Mouse (Mus musculus): Measurements from ENCODE around the gene Akap8. TPM values are rescaled to one million over a fixed set of nuclear protein-coding genes. Genes with fewer than 3 reads are reported as not detected.

The Akap8 gene
- total RNA-seq (2021), result 100 to 1,000 TPM in 1 of 2 experiments, 10 to 100 TPM in 1; 99.2 to 112 TPM
- long read RNA-seq, experiment 1, full-length matches to known transcripts, result 9 of 45 reads
- long read RNA-seq, experiment 1, partial matches to known transcripts, result 9 of 45 reads
- long read RNA-seq, experiment 1, other reads (novel, unspliced or antisense), result 27 of 45 reads
- long read RNA-seq, experiment 2, partial matches to known transcripts, result 29 of 69 reads
- long read RNA-seq, experiment 2, other reads (novel, unspliced or antisense), result 36 of 69 reads

DNA sequence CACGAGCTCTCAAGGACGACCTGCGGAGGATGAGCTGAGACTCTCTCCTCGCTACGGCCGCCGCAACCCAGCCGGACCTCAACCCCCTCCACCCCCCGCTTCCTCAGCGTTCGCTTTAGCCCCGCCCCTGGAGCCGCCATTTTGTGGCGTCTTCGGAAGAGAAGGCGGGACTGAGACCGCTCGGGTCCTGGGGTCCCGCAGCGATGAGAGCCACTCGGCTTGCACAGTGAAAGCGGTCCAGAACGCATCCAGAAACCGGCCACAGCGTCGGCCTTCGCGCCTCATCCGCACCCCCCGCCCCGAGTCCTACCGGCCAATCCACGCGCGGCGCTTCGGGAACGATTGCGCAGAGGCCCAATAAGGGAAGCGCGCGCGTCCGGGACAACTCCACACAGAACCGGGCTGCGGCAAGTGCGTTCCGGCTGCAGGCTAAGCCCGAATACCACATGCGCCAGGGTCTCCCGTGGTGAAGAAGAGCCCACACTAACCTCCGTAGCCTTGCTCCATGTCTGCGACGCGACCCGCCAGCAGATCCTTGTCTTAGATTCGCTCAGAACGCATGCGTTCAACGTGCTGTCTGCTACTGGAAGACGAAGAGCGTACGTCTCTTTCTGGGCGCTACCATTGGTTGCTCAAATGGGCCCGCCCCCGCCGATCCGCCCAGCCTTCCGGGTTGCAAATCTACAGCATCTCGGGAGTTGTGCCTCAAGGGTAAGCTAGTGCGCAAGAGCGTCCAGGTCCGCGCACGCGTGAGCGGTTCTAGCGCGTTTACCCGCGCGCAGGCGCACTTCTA lies at the start of gene Akap8:
Gene Akap8, minus strand, starts transcription at position 642 of the 793 bp plus-strand sequence.
- TF ChIP-seq CTCF (conservative IDR thresholded peaks at IDR 0.05), result peak; percentile 35
- H3K4me3 ChIP-seq, result peak within 1 kb of the TSS; percentile 98
- H3K27ac ChIP-seq, result peak within 1 kb of the TSS; percentile 93
- DNase-seq (ENCODE audit: low spot score in 2 of 2), result peak; percentile 98 to 99

- Histone ChIP-seq H3K4me3 (no peak overlapping the region), H3K27ac (no peak overlapping the region)
- DNase-seq (ENCODE audit: low spot score in 2 of 2), result no peak
- TF ChIP-seq CTCF (conservative IDR thresholded peaks at IDR 0.05), result no peak
Observed at GRCm38 (mm10) chr17:32368991-32369578, 48.0 kb upstream of the Akap8 start.

GRCm38 (mm10) chr17:32367706-32368105 lies 46.7 kb upstream of the Akap8 start:
- DNase-seq (ENCODE audit: low spot score in 2 of 2), result no peak
- Histone ChIP-seq H3K4me3 (no peak overlapping the region), H3K27ac (no peak overlapping the region)
- no peak for TF ChIP-seq CTCF (conservative IDR thresholded peaks at IDR 0.05)

- H3K4me3 ChIP-seq, result no peak overlapping the region
- DNase-seq (ENCODE audit: low spot score in 2 of 2), result no peak
- no peak overlapping the region for H3K27ac ChIP-seq
- TF ChIP-seq CTCF (conservative IDR thresholded peaks at IDR 0.05), result no peak
Observed at GRCm38 (mm10) chr17:32365296-32365695, 44.3 kb upstream of the Akap8 start.

GRCm38 (mm10) chr17:32364850-32365249 lies 43.8 kb upstream of the Akap8 start:
- no peak for TF ChIP-seq CTCF (conservative IDR thresholded peaks at IDR 0.05)
- DNase-seq (ENCODE audit: low spot score in 2 of 2), result no peak
- peak overlapping the region; percentile 80 for H3K27ac ChIP-seq
- H3K4me3 ChIP-seq, result peak overlapping the region; percentile 88

- TF ChIP-seq CTCF (conservative IDR thresholded peaks at IDR 0.05), result peak; percentile 33
- H3K4me3 ChIP-seq, result peak overlapping the region; percentile 88
- DNase-seq (ENCODE audit: low spot score in 2 of 2), result peak; percentile 85 to 89
- peak overlapping the region; percentile 80 for H3K27ac ChIP-seq
Observed at GRCm38 (mm10) chr17:32364331-32364730, 43.3 kb upstream of the Akap8 start.

DNA sequence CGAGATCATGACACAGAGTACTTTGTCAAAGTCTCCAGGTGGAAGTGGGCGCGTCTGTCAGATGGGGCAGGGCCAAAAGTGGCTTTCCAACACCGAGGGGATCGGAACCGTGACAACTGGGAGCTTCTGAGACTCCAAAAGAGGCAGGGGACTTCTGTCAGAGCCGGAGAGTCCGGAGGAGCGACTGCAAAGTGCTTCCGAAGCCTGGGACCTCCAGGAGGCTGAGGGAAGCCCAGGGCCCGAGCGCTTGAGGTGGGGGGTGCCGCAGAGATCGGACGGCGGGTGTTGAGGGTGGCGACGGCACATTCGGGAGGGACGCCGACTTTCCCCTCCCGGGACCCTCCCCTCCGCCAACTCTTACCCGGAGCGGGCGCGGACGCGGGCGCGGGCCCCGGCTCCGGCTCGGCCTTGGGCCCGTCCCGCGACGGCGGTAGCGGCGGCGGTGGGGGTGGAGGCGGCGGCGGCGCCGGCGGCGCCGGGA lies 42.8 kb upstream of the Akap8 start:
- Histone ChIP-seq H3K27ac (peak overlapping the region; percentile 80), H3K4me3 (peak overlapping the region; percentile 88)
- DNase-seq (ENCODE audit: low spot score in 2 of 2), result no peak
- no peak for TF ChIP-seq CTCF (conservative IDR thresholded peaks at IDR 0.05)

DNA sequence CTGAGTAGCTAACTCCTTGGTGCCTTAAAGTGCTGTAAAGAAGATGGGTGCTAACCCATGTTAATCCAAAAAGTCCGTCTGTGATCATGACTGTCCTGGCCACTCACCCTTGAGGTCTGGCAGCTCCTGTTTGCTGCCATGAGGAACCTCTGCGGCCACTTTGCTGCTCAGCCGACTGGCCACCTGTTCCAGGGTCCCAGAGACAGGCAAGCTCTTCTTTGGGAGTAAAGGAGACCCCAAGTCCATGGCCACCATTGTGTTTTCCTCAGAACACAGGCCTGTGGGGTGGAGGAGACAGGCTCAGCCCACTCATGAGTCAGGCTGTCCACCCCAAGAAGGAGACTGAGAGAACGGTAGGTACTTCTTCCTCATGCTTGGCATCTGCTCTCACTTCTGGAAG lies 41.6 kb upstream of the Akap8 start:
- DNase-seq (ENCODE audit: low spot score in 2 of 2), result no peak
- TF ChIP-seq CTCF (conservative IDR thresholded peaks at IDR 0.05), result no peak
- Histone ChIP-seq H3K27ac (no peak overlapping the region), H3K4me3 (no peak overlapping the region)

- H3K27ac ChIP-seq, result peak overlapping the region; percentile 32; the same call in 1 of the 2 replicates
- H3K4me3 ChIP-seq, result no peak overlapping the region
- DNase-seq (ENCODE audit: low spot score in 2 of 2), result no peak
- TF ChIP-seq CTCF (conservative IDR thresholded peaks at IDR 0.05), result no peak
Observed at GRCm38 (mm10) chr17:32359928-32360327, 38.9 kb upstream of the Akap8 start.

GRCm38 (mm10) chr17:32358943-32359340 lies 37.9 kb upstream of the Akap8 start:
- Histone ChIP-seq H3K4me3 (no peak overlapping the region), H3K27ac (peak overlapping the region; percentile 37; the same call in 1 of the 2 replicates)
- no peak for TF ChIP-seq CTCF (conservative IDR thresholded peaks at IDR 0.05)
- no peak for DNase-seq (ENCODE audit: low spot score in 2 of 2)

DNA sequence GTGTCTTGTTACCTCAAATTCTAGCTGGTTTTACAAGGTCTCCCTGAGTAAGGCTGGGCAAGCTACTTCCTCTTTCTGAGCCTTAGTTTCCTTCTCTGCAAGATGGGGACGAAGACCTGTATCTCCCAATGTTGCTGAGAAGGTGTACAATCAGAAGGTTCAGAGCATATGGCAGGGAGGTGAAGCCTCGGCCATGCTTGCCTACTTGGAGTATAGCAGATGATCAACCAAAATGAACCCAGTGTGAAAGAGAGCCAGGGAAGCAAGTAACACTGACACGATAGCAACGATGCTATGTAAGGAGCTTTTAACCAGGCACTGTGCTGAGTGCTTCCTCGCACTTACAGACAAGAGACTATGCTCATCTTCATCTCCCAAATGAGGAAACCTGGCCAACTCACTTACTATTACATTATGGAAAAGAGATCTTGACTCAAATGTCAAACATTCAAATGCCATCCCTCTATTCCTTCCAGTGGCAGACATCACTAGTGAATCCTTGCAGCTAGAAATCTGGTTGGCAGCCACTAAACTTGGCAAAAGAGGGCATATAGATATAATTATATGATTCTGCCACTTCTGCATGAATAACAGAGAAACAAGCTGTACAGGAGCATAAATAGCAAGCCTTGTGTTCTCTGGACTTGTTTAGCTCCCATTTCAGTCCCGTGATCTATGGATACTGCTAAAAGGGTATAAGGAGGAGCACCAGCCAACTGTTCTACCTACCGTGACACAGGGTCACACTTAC lies 37.3 kb upstream of the Akap8 start:
- H3K27ac ChIP-seq, result peak overlapping the region; percentile 37; the same call in 1 of the 2 replicates

More for the DNA sequence above, 37.3 kb upstream of the Akap8 start:
- no peak for TF ChIP-seq CTCF (conservative IDR thresholded peaks at IDR 0.05)
- H3K4me3 ChIP-seq, result no peak overlapping the region
- DNase-seq (ENCODE audit: low spot score in 2 of 2), result no peak

All from layer of hippocampus, adult 2 months (tissue).